Mouse (Mus musculus) E14TG2a.4 (cell line): ENCODE measurements around the gene Prr5.

Experiments
- CTCF ChIP-seq: conservative IDR thresholded peaks from 2 replicates; pipeline ENCODE4 v1.5.1; 2014; ENCODE audit warnings: low read length
- NANOG ChIP-seq: IDR thresholded peaks from 2 replicates; pipeline ENCODE4 v1.6.1; 2014; ENCODE audit warnings: borderline replicate concordance, low read length, mixed read lengths

- TF ChIP-seq CTCF = no peak
- no peak for TF ChIP-seq NANOG
Measured at GRCm38 (mm10) chr15:84730893-84731292, 61.5 kb downstream of the Prr5 start.
